Mouse (Mus musculus): ENCODE measurements around the gene Itgb7. TPM values are rescaled to one million over a fixed set of nuclear protein-coding genes. Genes with fewer than 3 reads are reported as not detected.
A peak's percentile ranks its signal among the peaks of the same experiment; 100 is the strongest.

The Itgb7 gene
- total and polyA plus RNA-seq, 3 experiments = 7.4 to 15.2 TPM; not detected in 1

DNA sequence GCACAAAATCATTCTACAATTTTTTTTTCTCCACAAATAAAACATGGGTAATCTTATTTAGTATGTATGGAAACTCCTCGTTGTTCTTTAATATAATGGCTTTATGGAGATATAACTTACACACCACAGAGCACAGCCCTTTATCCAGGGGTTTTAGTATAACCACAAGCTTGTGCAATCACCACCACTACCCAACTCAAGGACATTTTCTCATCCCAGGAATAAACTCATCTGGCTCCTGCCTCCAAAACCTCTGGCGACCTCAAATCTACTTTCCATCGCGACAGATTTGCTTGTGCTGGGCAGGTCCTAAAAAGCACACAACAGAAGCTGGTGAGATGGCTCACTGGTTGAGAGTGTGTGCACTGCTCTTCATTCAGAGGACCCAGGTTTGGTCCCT lies 38.1 kb downstream of the Itgb7 start:
- Histone ChIP-seq H3K4me1 (ENCODE audit: control insufficient read depth in 1 of 2, insufficient read depth in 2 of 2, low read length in 2 of 2) (peaks cover 11 to 20% of the 10 kb centered on the region in 2 experiments), H3K27ac (ENCODE audit: control insufficient read depth, low read depth, low read length) (no peak overlapping the region), H3K79me2 (ENCODE audit: control insufficient read depth, insufficient read depth, low read length, poor library complexity) (no peaks in the 10 kb centered on the region), H3K4me3 (ENCODE audit: control insufficient read depth in 1 of 2, insufficient read depth in 1 of 2, low read depth in 2 of 2, low read length in 2 of 2) (no peak overlapping the region), H3K36me3 (ENCODE audit: control insufficient read depth in 1 of 2, insufficient read depth in 2 of 2, low read length in 2 of 2) (peaks cover 0 to 13% of the 10 kb centered on the region in 2 experiments; a peak in 2 of 4 replicates), H3K27me3 (ENCODE audit: control insufficient read depth in 1 of 2, insufficient read depth in 2 of 2, low read length in 2 of 2) (no peaks in the 10 kb centered on the region), H3K9me3 (replicated peaks; ENCODE audit: insufficient read depth, low read length) (no peaks in the 10 kb centered on the region), H3K9ac (ENCODE audit: control insufficient read depth, low read depth, low read length, poor library complexity, severe bottlenecking) (no peak overlapping the region)
- TF ChIP-seq ZKSCAN1 (IDR thresholded peaks at IDR 0.05; ENCODE audit: low read depth, low read length) = no peak
- no peak for TF ChIP-seq UBTF (IDR thresholded peaks at IDR 0.05; ENCODE audit: borderline replicate concordance, insufficient read depth, low read depth, low read length)
- no peak for TF ChIP-seq TBP (IDR thresholded peaks at IDR 0.05; ENCODE audit: low read depth, low read length)
- peak; percentile 20 for DNase-seq (ENCODE audit: low read depth, low spot score)

DNA sequence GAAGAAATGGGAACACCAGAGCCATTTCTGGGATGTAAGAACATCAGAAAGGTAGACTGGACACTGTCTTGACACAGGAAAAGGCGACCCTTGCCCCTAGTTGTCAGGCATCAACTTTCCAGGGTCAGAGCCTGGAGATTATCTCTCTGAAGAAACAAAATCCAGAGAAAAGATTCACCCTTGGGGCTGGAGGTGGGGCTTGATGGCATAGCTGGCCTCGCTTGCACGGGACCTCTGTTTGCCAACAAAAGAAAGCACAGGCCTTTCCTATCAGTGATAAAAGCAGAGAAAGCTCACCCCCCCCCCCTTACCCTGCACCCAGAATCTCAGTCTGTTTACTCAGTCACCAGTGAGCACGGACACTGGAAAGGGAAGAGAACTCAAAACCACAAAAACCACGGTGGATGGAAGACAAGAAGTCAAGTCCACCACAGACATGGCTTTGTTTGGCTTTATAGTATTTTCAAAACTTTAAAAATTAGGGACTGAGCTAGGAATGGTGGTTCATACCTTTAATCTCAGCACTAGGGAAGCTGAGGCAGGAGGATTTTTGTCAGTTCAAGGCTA lies 38.8 kb downstream of the Itgb7 start:
- no peak for TF ChIP-seq TAL1 (IDR thresholded peaks at IDR 0.05; ENCODE audit: low read length)
- TF ChIP-seq GATA1 (IDR thresholded peaks at IDR 0.05; ENCODE audit: low read depth, low read length) = no peak
- no peak for TF ChIP-seq CTCF (IDR thresholded peaks at IDR 0.05 in 2 of 3, conservative IDR thresholded peaks at IDR 0.05 in 1 of 3; ENCODE audit: control insufficient read depth in 1 of 3, insufficient read depth in 1 of 3, low read depth in 2 of 3, low read length in 3 of 3, poor library complexity in 1 of 3, severe bottlenecking in 1 of 3)
- TF ChIP-seq RAD21 (IDR thresholded peaks at IDR 0.05; ENCODE audit: low read depth, low read length) = no peak
- no peak for TF ChIP-seq SIN3A (IDR thresholded peaks at IDR 0.05; ENCODE audit: low read length)
- TF ChIP-seq ZMIZ1 (IDR thresholded peaks at IDR 0.05; ENCODE audit: low read depth, low read length) = no peak
- TF ChIP-seq RCOR1 (IDR thresholded peaks at IDR 0.05; ENCODE audit: low read depth, low read length) = peak; percentile 47; the same call in 1 of the 2 replicates
- Histone ChIP-seq H3K4me1 (ENCODE audit: control insufficient read depth in 1 of 2, insufficient read depth in 2 of 2, low read length in 2 of 2) (peaks cover 11 to 20% of the 10 kb centered on the region in 2 experiments), H3K4me3 (ENCODE audit: control insufficient read depth in 1 of 2, insufficient read depth in 1 of 2, low read depth in 2 of 2, low read length in 2 of 2) (no peak overlapping the region), H3K9me3 (replicated peaks; ENCODE audit: insufficient read depth, low read length) (no peaks in the 10 kb centered on the region), H3K9ac (ENCODE audit: control insufficient read depth, low read depth, low read length, poor library complexity, severe bottlenecking) (no peak overlapping the region), H3K27ac (ENCODE audit: control insufficient read depth, low read depth, low read length) (no peak overlapping the region), H3K27me3 (ENCODE audit: control insufficient read depth in 1 of 2, insufficient read depth in 2 of 2, low read length in 2 of 2) (no peaks in the 10 kb centered on the region), H3K79me2 (ENCODE audit: control insufficient read depth, insufficient read depth, low read length, poor library complexity) (no peaks in the 10 kb centered on the region), H3K36me3 (ENCODE audit: control insufficient read depth in 1 of 2, insufficient read depth in 2 of 2, low read length in 2 of 2) (peaks cover 0 to 13% of the 10 kb centered on the region in 2 experiments; a peak in 2 of 4 replicates)
- peak; percentile 24 for DNase-seq (ENCODE audit: low read depth, low spot score)

DNA sequence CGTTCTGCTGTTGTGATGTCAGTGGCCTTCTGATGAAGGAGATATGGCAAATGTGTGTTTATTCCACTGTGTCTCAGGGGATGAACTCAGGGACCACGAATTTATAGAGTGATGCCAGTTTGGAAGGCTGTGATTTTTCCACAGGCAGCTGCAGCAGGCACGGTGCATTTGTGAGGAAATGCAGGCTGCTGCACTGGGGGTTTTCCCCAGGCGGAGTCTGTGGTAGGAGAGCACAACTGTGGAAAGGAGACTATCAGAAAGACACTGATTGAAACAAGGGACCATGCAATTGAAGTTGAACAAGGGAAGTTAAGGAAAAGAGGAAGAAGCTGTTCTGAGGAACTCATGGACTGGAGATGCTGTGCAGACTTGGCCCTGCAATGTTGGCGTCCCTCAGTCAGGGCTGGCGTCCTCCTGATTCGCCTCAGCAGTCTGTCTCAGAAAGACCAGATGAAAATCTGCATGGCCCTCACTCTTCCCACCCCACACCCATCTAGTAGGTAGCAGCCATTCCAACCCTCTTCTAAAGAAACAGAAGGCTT lies 39.4 kb downstream of the Itgb7 start:
- Histone ChIP-seq H3K9me3 (replicated peaks; ENCODE audit: insufficient read depth, low read length) (no peaks in the 10 kb centered on the region), H3K4me1 (ENCODE audit: control insufficient read depth in 1 of 2, insufficient read depth in 2 of 2, low read length in 2 of 2) (peaks cover 11 to 20% of the 10 kb centered on the region in 2 experiments), H3K36me3 (ENCODE audit: control insufficient read depth in 1 of 2, insufficient read depth in 2 of 2, low read length in 2 of 2) (peaks cover 0 to 13% of the 10 kb centered on the region in 2 experiments; a peak in 2 of 4 replicates), H3K4me3 (ENCODE audit: control insufficient read depth in 1 of 2, insufficient read depth in 1 of 2, low read depth in 2 of 2, low read length in 2 of 2) (no peak overlapping the region), H3K27ac (ENCODE audit: control insufficient read depth, low read depth, low read length) (no peak overlapping the region), H3K79me2 (ENCODE audit: control insufficient read depth, insufficient read depth, low read length, poor library complexity) (no peaks in the 10 kb centered on the region), H3K27me3 (ENCODE audit: control insufficient read depth in 1 of 2, insufficient read depth in 2 of 2, low read length in 2 of 2) (no peaks in the 10 kb centered on the region), H3K9ac (ENCODE audit: control insufficient read depth, low read depth, low read length, poor library complexity, severe bottlenecking) (no peak overlapping the region)
- peak; percentile 51 for DNase-seq (ENCODE audit: low read depth, low spot score)
- TF ChIP-seq RCOR1 (IDR thresholded peaks at IDR 0.05; ENCODE audit: low read depth, low read length) = peak; percentile 37; the same call in 1 of the 2 replicates
- TF ChIP-seq CHD1 (IDR thresholded peaks at IDR 0.05; ENCODE audit: low read depth, low read length) = no peak
- no peak for TF ChIP-seq MAZ (IDR thresholded peaks at IDR 0.05; ENCODE audit: low read depth, low read length)

All from MEL (cell line).